Mouse (Mus musculus) layer of hippocampus, postnatal 14 days (tissue): Measurements from ENCODE around the gene Mipep. TPM values are rescaled to one million over a fixed set of nuclear protein-coding genes. Genes with fewer than 3 reads are reported as not detected.

Source experiments
- DNase-seq, 2 experiments: peaks; one replicate each; pipeline ENCODE4 v3.0.0; 2021 to 2022; ENCODE audit warnings: low spot score in 2 of 2, mixed read lengths in 1 of 2
- long read RNA-seq, 2 experiments: library from polyadenylated mRNA; stranded (forward); transcript quantifications; one replicate each; pipeline ENCODE4 v2.0.0; 2021
- total RNA-seq, 2 experiments: library from RNA; stranded (reverse); gene quantifications; 2 replicates each; pipeline ENCODE4 v1.2.3; 2021

The Mipep gene
- total RNA-seq, result 10 to 100 TPM; 29.2 to 29.5 TPM
- long read RNA-seq, experiment 1, transcript Mipep-201 (19 exons, 3,015 nt), result major isoform, 46 of 55 reads
- long read RNA-seq, experiment 1, partial matches to known transcripts, result 3 of 55 reads
- long read RNA-seq, experiment 1, other reads (novel, unspliced or antisense), result 6 of 55 reads
- long read RNA-seq, experiment 2, transcript Mipep-201 (19 exons, 3,015 nt), result major isoform, 65 of 74 reads
- long read RNA-seq, experiment 2, partial matches to known transcripts, result 5 of 74 reads
- long read RNA-seq, experiment 2, other reads (novel, unspliced or antisense), result 4 of 74 reads

DNA sequence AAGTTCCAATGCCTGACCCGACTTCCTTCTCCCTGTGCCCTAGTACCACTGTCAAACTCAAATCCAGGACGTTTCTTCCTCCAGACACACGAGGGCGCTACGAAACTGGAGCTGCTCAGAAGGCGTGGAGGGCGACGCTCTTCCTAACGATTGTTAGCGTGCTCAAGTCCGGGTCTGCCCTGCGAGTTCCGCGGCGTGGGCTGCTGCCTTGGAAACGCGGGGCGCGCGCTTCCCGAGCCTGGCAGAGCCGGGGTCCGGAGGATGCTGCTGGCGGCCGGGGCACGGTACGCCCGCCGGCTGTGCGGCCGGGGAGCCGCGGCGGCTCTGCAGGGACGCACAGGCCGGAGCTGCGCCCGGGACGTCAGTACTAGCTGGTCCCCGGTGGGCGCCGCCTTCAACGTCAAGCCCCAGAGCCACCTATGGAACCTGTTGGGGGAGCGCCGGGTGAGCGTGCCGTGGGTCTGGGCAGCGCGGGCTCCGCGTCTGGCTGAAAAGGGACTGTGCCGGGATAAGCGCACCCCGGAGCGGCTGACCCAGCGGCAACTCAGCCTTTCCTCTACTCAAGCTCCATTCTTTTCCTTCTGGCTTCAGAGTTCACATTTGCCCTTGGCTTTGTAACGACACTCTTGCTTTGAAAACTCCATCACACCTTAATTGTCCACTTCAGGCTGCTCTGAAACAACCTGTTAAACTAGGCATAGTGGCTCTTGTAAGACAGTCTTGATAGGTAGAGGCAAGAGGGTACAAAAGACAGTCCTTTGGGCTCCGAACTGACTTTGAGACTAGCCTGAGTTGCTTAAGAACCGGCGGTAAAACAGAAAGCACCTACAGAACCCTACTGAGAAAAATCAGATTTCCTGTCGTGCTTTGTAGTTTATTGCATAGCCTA lies at the start of gene Mipep:
TSS of gene Mipep (plus strand) at position 147 of the 889 bp plus-strand sequence.
- peak; percentile 76 to 90 for DNase-seq

DNA sequence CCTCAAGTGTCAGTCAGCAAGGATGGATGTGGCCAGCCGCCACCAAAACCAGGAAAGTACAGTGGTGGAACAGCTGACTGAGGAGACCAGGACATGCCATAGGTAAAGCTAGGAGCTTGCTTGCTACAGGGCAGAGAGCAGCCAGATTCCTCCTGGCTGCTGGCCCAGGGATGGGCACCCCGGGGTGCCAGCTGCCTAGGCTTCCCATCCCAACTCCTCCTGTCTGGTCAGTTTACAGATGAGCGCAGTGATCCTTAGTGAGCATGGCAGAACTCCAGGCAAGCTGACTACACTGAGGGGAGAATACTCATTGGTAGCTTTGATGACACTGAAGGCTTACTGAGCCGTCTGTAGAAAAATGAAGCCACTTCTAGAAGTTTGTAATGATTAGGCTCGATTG lies 49.2 kb upstream of the Mipep start:
- no peak for DNase-seq

DNA sequence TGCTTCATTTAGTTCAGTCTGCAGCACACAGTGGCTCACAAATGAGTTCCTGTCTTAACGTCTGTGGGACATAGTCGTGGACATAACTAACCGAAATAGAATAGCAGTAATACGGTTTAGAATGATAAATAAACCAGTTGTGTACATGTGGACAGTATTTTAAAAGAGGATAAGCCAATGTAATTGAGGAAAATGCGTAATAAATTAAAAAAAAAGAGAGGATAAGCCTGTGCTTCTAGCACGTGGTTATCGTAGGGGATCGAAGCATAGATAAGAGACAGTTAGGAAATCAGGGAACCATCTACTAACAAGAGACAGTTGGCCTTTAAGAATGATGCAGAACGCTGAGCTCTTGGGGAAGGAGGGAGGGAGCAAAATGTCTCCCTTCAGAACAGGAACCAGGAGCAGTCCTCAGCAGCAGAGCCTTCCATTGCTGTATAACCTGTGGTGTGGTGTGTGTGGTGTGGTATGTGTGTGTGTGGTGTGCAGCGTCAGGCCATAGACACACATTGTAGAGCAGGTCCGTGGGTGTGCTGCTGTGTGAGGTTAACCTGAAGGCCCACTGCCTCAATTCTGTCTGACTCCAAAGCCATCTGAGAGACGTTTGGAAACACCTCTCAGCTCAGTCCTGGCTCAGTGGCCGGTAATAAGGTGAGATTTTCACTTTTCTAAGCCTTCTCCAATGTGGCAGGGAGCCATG lies 48.4 kb upstream of the Mipep start:
- no peak for DNase-seq

DNA sequence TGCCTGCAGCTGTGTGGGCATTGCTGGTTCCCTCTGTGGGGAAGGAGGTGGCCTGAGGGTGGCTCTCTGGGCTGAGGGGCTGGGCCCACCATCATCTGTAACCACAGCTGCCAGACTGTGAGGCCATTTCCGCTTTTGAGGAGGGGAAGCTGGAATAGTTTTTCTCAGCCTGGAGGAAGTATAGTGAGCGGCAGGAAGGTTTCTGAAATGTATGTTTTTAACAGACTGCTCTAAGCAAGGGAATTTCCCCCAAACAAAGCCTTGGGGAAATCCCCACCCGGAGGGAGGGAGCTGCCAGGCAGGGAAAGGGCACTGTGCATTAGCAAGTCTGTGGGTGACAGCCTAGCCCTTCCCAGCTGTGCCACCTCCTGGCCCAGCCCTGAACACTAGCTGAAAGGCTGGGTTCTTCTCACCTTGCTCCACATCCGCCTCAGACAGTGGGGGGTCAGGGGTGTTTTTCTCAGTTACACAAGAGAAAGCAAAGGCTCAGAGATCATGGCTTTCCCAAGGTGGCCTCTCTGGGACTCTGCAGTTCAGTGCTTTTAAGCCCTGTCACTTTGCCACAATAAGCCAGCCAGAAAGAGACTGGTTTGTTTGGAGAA lies 47.7 kb upstream of the Mipep start:
- no peak for DNase-seq

DNA sequence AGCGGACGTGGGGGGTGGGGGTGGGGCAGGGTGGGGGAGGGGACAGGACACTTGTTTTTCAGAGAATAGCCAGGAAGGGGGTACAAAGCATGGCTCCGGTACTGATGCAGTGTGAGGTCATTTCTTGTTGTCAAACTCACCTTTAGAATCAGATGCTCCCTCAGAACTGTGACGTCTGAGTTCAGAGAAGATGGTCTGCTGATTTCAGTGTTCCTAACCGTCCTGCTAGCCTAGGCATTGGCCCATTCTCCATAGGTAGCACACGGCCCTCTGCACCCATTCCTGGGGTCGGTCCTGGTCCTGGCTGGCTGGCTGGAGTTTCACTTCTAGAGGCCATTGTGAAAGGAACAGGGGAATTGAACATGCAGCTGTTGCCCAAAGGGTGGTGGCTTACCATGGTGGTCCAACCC lies 47.2 kb upstream of the Mipep start:
- DNase-seq, result no peak

DNA sequence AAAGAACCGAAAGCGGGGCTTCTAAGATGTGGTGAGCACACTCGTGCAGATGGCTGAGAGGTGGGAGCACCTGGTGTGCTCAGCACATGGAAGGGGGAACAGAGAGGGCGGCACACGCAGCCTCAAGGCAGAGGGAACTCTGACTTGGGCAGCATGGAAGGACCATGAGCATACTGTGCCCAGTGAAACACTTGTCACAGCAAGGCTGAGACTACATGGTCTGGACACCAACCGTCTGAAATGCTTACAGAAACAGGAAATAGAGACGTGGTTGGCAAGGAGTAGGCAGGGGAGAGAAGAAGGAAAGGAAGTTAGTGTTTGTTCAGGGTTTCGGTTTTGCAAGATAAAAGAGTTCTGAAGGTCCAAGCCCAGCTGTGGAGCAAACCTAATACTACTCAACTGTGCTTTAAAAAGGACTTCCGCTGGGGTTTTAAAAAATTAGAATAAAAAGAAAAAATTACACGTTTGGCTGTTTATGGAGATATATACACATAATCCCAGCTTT lies 45.9 kb upstream of the Mipep start:
- no peak for DNase-seq

DNA sequence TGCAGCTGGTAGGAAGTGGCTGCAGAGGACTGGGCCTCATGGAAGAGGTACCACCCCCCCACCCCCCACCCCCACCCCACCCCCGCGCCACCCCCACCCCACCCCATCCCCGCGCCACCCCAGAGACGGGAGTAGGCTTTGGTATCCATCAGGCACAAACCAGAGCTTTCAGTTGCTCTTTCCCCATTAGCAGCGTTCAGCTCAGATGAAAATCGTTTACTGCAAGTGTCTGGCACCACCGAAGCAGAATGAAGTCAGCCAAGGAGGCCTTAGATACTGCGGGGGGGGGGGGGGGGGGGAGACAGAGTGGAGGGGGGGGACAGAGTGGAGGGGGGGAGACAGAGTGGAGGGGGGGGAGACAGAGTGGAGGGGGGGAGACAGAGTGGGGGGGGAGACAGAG lies 45.2 kb upstream of the Mipep start:
- DNase-seq, result no peak

DNA sequence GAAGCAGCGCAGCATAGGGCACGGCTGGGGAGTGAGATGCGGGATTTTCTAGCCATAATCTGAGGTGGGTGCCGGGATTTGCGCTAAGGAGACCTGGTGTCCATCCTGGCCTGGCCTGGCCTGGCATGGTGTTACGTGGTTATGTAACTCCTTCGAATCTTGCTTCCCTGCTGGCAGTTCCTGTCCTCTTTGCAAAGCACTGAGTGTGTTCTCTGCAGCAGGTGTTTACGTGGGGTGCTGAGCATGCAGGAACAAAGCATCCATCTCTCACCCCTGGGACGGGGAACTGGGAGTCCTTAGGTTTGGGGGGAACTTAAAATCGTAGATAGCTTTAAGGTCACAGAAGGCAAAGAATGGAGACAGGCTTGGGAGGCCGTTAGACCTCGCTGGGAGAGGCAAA lies 44.8 kb upstream of the Mipep start:
- no peak for DNase-seq

DNA sequence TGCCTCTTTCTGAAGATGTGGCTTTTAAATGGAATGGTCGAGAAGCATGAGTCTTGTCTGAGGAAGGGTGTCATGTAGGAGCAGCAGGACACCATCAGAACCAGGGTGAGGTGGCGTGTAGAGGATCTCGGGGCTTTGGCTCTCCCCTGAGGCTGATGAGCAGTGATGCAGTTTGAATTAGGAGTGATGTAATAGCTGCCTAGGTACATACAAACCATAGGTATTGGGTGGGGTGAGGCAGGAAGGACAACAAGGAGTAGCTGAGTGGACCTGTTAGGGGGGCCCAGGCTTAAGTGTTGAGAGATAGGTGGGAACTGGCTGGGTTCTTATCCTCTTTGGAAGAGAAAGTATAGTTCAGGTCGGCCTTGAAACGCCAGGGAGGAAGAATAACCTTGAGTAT lies 43.9 kb upstream of the Mipep start:
- no peak for DNase-seq

DNA sequence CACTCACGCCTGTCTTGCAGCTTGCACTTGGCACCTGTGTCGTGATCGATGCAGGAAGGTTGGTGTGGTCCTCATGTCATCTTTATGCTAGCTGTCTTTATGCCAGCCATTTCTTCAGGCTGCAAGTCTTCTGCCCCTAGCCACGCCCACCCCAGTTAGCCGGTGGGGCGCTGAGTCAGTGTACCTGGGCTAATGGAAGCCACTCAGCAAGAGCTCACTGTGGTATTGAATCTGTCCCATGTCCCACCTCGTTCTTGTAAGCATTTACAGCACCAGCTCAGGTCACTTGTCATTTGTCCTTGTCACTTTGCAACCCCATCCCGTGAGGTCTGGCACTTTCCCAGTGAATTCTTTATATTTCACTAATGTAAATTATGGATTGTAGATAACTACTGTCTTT lies 43.3 kb upstream of the Mipep start:
- no peak for DNase-seq

DNA sequence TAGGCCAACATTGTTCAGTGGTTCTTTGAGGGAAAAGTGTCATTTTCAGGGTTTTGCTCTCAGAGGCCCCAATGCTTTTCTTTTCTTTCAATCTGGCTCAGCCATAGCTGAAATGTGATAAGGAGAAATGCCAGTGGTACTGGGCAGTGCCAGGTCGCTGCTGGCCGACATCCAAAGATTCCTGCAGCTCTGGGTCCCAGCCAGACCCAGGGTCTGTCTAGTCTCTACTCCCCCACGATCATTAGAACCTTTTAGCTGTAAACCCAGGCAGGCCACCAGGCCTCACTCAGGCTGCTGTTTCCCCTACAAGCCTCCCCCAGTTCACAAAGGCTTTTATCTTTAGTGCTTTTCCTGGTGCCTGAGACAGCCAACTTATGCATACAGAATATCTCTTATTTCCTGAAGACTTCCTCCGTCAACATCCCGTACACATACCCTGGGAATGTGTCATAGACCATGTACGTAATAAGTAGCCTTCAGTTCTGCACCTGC lies 42.8 kb upstream of the Mipep start:
- DNase-seq, result peak in 1 of 2 experiments; percentile 69

DNA sequence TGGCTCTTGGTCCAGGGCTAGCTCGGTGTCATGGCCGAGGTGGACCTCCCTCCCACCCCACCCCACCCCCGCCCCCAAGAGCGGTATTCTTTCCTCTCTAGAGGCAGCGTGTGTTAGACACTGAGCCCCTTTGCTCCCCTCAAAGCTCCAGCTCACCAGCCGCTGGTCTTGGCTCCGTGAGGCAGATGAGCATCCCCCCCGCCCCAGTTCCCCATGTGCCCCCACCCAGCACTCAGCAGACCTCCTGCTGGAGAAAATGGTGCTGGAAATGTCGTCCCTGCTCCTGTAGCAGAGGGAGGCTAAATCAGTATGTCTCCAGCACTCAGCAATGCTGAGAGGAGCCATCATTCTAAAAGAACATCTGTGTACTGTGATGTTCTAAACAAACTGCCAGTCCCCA lies 40.7 kb upstream of the Mipep start:
- no peak for DNase-seq

DNA sequence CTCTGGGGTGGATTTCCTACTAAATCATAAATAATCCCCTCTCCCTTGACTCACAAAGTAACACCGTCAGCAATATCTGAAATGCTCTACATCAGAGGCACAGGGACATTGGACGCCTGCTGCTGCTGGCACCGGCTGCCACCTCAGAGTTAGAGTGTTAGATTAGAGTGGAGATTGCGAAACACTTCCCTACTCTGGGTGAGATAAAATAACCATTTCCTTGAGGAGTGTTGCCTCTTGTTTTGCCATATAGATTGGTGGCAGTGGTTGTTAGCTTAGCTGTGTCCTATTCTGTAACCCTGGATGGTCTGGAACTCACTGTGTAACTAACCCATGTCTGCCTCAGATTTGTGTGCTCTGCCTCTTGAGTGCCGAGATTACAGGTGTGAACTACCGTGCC lies 39.2 kb upstream of the Mipep start:
- DNase-seq, result no peak

DNA sequence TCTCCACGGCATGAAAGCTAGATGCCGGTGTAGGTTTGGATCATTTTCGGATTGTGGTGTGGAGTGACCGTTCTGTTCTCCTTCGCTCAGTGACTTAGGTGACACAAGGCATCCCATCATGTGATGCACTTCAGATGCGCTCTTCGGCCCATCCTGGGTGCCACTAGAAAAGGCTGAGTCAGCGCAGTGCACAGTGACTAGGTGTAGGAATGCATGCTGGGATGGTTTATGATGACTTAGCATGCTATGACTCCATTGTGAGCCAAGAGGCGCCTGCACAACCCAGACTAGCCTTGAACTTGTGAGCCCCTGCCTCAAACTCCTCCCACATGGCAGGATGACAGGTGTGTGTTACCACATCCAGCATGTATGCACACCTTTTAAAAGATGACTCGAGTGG lies 38.2 kb upstream of the Mipep start:
- no peak for DNase-seq

DNA sequence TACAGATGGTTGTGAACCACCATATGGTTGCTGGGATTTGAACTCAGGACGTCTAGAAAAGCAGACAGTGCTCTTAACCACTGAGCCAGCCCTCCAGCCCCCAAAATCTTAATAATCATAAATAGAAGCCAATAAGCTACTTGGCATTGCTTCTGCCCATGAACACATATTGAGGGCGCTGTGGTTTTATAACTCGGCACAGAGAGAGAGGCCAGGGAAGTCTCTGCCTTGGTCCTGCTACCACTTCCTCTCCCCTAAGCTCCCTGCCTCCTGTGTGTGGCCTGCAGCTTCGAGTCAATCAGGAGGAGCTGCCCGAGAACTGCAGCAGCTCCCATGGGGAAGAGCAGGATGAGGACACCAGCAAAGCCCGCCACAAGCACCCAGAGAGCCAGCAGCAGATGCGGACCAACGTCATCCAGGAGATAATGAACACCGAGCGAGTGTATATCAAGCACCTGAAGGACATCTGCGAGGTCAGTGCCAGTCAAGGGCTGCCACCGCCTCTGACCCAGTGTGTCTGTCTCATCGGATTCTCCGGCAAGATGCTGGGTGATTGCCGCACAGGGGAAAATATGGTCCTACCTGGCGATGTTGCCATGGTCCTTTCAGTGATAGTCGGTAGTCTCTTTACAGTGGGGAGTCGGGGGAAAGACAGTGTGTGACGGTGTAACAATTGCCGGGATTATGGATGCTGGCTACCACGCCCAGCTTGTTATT lies 37.1 kb upstream of the Mipep start:
- DNase-seq, result no peak

DNA sequence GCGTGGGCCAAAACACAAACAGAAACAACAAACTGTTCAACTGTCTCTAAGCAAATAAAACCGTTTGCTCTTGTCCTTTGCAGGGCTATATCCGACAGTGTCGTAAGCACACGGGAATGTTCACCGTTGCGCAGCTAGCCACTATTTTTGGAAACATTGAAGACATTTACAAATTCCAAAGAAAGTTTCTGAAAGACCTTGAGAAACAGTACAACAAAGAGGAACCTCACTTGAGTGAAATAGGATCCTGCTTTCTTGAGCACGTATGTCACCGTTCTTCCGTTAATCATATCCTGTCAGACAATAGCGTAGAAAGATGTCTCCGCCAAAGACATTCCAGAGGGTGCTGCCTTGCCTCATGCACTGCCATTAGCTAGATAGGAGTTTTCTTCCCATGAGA lies 34.5 kb upstream of the Mipep start:
- DNase-seq, result no peak

DNA sequence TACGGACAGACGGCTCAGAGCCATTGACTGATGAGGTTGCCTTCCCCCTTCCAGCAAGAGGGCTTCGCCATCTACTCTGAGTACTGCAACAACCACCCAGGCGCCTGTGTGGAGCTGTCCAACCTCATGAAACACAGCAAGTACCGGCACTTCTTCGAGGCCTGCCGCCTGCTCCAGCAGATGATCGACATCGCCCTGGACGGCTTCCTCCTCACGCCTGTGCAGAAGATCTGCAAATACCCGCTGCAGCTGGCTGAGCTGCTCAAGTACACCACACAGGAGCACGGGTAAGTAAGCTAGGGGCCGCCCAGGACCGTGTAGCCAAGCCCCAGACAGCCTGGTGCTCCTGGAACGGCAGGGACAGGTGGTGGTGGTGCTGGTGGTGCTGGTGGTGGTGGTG lies 32.8 kb upstream of the Mipep start:
- DNase-seq, result no peak

DNA sequence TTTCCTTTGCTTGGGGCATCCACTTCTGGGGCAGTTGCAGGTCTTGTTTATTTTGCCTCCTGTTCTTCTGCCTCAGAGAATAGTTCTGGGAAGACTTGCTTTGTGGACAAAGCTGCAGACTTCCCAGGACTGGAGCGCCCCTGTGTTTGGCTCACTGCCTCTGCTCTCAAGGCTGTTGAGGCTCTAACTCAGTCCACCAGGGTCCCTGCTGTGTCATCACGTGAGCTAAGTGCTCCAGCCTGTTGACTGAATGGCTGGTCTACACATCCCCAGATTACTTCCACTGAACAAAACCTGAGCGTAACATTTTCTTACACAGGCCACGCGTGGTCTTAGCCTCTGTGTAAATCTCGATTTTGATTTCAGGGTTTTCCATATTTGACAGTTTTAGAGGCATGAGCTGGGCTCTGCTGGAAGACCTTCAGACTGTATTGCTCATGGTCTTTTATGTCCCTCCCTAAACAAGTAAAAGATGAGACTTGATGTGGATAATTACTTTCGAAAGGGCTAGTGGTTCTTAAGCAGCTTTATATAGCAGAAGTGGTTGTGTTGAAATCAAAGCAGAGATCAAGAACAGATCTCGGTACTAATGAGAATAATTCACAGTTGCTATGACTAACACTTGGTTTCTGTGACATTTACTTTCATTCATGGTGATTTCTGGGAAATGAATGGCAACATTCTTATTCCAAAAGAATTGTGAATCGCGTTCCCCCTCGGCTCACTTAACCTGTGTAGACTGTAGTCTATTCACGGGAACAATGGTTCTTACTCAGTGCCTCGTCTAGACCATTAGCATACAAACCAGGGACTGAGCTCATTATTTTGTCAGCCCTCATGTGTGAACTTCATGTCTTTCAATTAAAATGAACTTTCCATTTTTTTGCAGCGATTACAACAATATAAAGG lies 31.2 kb upstream of the Mipep start:
- no peak for DNase-seq

DNA sequence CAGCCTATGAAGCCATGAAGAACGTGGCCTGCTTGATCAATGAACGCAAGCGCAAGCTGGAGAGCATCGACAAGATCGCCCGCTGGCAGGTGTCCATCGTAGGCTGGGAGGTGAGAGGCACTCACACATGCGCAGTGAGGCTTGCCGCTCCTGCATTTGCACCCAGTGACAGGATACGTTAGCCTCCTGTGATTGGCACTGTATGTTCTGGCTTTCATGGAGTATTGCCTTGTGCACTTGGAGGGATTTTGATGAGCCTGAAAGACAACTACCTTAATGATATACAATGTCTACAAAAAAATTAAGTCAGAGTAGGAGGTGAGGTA lies 30.6 kb upstream of the Mipep start:
- no peak for DNase-seq

DNA sequence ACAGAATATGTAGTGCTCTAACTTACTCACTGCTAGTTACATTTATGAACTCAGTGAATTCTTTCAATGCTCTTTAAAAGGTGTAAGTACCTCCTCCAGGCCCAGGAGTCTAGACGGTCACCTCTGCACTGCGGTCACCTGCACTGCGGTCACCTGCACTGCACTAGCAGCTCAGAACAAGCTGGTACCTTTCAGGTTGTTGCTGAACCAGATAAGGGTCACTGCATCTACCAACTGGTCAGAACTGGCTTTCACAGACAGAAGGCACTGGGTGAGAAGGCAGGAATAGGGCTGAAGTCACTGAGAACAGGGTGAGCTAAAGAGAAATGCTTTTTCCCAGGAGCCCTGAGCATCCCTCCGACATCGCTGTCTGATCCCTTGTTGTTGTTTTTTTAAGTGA lies 29.7 kb upstream of the Mipep start:
- no peak for DNase-seq
